Mouse (Mus musculus) ovary, postnatal 10 days (tissue): ENCODE measurements around the gene Unkl.

Experiments used
- DNase-seq: peaks from one replicate; pipeline ENCODE4 v3.0.0; 2022; ENCODE audit warnings: low spot score

The Unkl gene

GRCm38 (mm10) chr17:25255110-25255509, 66.9 kb downstream of the Unkl start:
- DNase-seq, result no peak

GRCm38 (mm10) chr17:25256140-25256754, 68.0 kb downstream of the Unkl start, which contains the start of gene Baiap3:
Baiap3 (minus strand) TSS chr17:25256364.
- DNase-seq, result no peak

DNA sequence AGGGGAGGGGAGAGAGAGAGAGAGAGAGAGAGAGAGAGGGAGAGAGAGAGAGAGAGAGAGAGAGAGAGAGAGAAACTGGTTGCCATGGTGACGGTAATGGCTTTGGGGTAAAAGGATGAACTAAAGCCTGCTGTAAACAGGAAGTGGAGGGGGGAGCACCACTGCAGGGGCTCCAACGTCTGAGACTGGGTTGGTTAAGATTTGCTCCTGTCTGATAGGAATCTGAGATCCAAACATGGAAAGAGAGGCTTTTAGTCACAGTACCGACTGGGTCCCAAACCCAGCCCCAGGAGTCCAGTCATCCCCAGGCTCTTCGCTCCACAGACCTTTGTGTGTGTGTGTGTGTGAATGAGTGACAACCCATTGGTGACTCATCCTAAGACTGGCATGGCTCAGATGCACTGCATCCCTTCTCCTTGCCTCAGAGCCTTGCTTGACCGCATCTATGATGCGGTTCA, 69.6 kb downstream of the Unkl start:
- no peak for DNase-seq

DNA sequence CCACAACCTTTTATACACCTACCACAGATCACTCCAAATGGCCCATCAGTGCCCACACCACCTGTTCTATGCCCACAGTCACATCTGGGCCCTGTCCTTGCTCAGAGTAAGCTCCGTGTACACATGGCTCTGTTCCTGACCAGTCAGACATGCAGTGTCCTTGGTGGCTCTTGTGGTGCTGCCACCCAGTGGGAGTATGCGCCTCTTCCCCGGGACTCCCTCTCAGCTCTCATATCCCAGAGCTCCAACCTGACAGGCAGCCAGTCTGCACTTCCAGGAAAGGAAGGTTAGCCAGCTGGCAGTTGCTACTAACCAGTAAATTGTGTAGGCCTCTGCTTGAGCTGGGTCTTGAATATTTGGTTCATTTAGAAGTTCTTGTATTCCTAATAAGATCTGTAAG, 76.3 kb downstream of the Unkl start:
- DNase-seq, result no peak

DNA sequence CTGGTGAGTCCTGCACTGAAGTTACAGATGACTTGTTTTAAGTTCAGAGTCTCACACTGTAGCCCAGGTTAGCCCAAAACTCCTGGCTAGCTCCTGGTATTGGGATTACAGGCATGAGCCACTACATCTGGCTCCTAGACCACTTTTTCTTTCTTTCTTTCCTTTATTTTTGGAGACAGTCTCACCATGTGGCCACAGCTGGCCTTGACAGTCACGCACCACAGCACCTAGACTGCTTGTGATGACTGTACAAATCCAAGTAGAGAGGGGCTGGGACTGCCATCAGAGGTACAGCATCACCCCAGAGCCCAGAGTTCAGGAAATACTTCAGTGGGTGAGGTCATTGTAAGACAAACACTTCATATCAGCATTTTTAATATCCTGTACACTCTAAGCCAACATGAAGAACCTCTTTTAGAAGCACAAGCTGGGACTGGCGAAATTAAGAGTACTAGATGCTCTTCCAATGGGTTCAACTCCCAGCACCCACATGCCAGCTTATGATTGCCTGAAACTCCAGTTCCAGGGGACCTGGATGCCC, 82.7 kb downstream of the Unkl start:
- no peak for DNase-seq

DNA sequence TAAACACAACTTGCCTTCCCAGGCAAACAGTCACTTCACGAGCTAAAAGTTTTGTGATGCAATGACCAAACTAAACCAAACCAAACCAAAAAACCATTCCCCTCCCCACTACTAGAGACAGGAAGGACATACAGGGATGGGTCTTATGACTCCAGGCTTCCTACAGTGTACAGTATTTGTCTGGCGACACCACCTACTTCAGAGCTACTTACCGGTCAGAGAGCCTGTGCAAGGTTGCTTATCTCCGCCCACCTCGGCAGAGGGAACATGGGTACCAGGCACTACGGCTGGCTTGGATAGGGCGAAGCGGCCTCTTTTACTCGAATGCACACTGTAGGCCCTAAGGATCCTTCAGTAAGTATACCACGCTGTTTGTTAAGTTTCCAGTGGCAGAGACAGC, 84.1 kb downstream of the Unkl start:
- DNase-seq, result no peak

DNA sequence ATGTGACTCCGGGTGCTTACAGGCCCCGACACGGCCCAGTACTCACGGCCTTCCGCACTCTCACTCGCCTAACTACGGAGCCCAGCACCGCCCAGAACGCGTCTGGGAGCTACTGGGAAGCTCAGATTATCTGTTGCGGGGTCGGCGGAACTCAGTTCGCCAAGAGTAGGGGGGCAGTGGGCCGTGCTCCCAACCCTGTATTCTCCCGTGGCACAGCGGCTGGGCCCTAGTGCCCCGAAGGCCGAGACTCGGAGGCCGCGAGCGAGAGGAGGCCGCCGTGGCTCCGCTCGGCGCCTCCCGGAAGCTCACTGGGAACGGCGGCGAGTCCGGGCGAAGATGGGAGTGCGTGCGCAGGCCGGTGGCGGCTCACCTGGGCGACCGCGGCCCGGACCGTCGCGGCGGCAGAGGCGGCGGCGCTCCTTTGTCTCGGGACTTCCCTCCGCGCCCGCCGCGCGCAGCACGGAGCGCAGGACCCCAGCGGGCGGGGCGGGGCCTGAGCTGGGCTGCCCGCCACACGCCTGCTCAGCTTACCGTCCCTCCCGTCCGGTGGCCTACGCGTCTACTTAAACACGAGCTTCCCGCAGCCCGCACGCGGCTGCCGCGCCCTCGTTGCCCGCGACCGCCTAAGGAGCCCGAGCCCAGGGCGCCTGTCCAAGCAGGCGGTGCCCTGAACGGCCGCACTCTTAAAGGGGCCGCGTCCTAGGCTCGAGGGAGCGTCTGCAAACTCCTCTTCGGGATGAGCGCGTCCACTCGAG, 84.9 kb downstream of the Unkl start:
- DNase-seq, result peak; percentile 97

- DNase-seq, result peak; percentile 76
These were observed 85.7 kb downstream of the Unkl start for GRCm38 (mm10) chr17:25273706-25274501.

DNA sequence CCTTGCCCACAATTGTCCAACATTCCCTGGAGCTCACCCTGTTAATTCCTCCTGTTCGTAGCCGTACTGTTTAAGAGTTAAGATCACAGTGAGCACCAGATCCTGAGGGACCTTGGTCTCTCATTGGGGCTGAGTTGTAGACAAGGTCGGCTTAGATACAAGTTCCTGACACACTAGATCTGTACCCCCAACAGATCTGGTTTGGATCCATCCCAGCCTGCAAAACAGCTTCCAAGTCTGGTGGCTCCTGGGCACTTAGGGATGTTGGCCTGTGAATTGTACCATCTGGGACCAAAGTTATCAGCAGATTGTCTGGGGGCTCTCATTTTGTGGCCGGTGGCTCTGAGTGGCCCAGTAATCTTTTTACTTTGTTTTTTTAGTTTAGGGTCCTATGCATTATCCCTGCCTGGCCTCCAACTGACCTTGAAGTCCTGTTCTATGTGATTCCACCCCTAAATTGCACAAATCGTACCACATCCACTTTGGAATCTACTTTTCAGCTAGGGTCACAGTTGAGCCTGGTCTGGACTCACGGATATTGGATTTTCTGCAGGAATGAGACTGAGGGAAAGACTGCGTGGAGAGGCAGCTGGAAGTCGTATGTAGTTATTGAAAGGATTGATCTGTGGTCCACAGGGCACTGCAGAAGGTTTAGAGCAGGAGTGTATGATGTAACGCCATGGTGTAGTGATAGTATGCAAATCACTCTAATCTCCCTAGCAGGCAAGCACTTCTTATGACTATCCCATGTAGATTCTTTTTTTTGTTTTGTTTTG, 86.6 kb downstream of the Unkl start, which contains the start of gene Ube2i:
TSS of gene Ube2i (minus strand) at position 52 of the 776 bp plus-strand sequence.
- no peak for DNase-seq

DNA sequence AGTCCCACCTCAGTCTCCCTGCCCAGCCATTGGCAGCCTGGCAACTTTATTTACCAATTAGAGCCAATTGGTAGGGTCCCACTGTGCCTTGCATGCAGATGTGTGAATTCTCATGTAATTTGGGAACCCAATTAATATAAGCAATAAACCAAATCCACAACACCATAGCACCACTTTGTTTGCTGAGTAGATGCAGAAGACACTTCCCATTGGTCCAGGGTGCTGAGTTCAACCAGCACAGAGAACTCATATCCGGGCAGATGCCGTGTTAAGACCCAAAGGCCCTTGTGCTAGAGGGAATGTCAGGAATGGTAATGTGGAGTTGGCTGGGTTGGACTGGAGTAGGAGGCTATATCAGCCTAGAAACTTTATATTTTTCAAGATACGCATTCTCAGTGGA, 87.6 kb downstream of the Unkl start:
- DNase-seq, result no peak

GRCm38 (mm10) chr17:25282133-25282532, 93.9 kb downstream of the Unkl start:
- DNase-seq, result no peak
